Mouse (Mus musculus): ENCODE results near the gene Rora.

DNA sequence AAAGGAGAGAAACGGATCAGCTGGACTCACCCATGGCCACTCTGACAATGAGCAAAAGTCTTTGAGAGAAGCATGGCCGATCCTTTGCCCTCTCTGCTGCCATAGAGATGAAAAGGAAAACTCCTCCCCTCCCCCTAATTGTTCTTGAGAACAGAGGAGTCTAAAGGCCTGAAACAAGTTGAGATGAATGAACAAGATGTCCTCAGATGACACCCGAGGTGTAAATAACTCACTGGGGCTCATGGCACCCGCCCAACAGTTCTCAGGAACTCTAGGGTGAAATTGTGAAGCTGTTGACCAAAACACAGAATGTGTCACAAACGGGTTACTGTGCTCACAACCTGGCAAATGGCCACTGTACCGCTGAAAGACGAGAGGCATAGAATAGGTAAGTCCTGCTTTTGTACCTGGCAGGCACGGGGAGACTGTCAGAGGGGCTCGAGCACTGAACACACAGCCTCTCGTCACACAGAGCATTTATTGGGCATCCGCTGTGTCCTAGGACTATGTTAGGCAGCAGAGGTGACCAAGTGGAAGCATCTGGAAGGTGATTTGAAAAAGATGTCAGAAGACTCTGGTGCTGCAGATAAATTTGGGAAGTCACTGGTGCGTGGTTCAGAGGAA, 467.6 kb downstream of the Rora start:
- TF ChIP-seq CTCF (IDR thresholded peaks at IDR 0.05; ENCODE audit: low read depth, low read length): no peak
- no peak for TF ChIP-seq POLR2A (IDR thresholded peaks at IDR 0.05; ENCODE audit: borderline replicate concordance, low read depth, low read length)
